Mouse (Mus musculus): Measurements from ENCODE around the gene Trmt1. TPM values are rescaled to one million over a fixed set of nuclear protein-coding genes. Genes with fewer than 3 reads are reported as not detected.

Trmt1 gene
- polyA plus RNA-seq, 1 experiment from 2014 or later = 51.6 TPM

DNA sequence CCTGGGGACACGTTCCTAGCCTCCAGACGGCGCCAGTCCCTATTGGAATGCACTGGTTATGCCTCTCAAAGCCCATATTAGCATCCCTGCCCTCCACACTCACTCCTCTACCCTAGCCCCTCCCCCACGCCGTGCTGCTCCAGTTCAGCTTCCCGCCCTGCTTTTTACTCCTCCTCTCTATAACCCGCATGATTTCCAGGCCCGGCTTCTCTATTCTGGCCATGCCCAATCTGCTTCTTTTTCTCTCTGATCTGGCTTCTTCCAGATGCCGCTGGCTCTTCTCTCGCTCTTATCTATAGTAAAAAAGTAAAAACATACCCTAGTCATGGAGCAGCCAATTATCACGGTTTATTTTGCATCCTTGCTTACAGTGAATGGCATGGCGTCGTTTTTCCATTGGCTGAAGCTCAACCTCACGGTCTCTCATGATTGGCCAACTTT lies 38.6 kb upstream of the Trmt1 start:
- Histone ChIP-seq H3K4me1 (peaks cover 18% of the 10 kb centered on the region), H3K4me3 (peak overlapping the region; percentile 38), H3K4me2 (peak overlapping the region; percentile 66), H3K9me3 (no peaks in the 10 kb centered on the region), H3K9ac (peak overlapping the region; percentile 59), H3K27me3 (replicated peaks) (no peaks in the 10 kb centered on the region), H3K27ac (replicated peaks) (peak overlapping the region; percentile 55), H3K36me3 (no peaks in the 10 kb centered on the region)
- ATAC-seq (ENCODE audit: extremely low read depth, insufficient number of reproducible peaks, low FRiP score, low TSS enrichment) = no peak; the same call in 1 of the 2 replicates
- 2% methylated on average over 14 of the region's 14 CpGs for WGBS

DNA sequence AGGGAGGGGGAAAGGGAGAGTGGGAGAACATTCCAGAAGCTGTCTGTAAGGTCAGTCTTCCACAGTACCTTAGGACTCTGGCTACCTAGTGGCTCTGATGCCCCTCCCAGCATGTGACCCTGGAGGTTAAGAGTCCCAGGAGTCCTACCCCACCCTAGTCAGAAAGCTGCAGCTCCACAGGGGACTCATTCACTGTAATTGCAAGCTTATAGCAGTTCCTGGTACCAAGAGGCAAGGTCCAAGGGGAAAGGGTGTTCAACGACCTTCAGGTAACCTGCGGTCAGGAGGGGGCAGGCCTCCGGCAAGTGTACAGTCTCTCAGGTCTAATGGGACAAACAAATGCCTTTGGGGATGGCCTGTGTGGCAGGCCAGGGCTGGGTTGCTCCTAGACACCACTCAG lies 35.9 kb upstream of the Trmt1 start:
- no peak for ATAC-seq (ENCODE audit: extremely low read depth, insufficient number of reproducible peaks, low FRiP score, low TSS enrichment)
- no peaks in the 10 kb centered on the region for H3K27me3 ChIP-seq (replicated peaks)
- WGBS = 49% methylated on average over 3 of the region's 3 CpGs
- H3K9ac ChIP-seq = peak overlapping the region; percentile 30; the same call in 1 of the 2 replicates
- no peaks in the 10 kb centered on the region for H3K9me3 ChIP-seq
- H3K4me3 ChIP-seq = no peak overlapping the region
- no peaks in the 10 kb centered on the region for H3K36me3 ChIP-seq
- H3K4me2 ChIP-seq = no peak overlapping the region
- peaks cover 32% of the 10 kb centered on the region for H3K4me1 ChIP-seq
- no peak overlapping the region for H3K27ac ChIP-seq (replicated peaks)

DNA sequence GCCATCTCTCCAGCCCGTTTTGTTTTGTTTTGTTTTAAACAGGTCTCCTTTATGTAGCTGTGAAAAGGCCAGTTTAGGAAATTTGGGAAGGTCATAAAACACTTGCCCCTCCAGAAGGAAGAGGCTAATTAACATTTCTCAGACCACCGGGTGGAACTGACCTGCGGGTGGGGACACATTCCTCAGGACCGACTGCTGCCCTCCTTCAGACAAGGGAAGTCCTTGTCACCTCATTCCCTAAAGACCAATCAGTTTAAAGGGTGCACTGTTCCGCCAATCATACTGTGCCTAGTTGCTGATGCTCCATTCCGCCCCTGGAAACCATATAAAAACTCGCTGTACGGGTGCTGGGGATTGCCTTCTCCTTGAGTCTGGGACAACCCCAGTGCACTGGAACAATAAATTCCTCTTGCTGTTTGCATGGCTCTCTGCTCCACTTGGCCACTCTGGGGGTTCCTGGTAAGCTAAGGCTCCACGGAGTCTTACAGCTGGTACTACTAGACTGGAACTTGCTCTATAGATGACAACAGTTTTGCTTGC lies 32.9 kb upstream of the Trmt1 start:
- Histone ChIP-seq H3K27ac (replicated peaks) (peak overlapping the region; percentile 65), H3K9me3 (no peaks in the 10 kb centered on the region), H3K4me1 (peaks cover 51% of the 10 kb centered on the region), H3K36me3 (no peaks in the 10 kb centered on the region), H3K4me2 (no peak overlapping the region), H3K27me3 (replicated peaks) (no peaks in the 10 kb centered on the region), H3K4me3 (no peak overlapping the region), H3K9ac (peak overlapping the region; percentile 58; the same call in 1 of the 2 replicates)
- 55% methylated on average over 9 of the region's 9 CpGs for whole genome bisulfite sequencing
- no peak for ATAC-seq (ENCODE audit: extremely low read depth, insufficient number of reproducible peaks, low FRiP score, low TSS enrichment)

DNA sequence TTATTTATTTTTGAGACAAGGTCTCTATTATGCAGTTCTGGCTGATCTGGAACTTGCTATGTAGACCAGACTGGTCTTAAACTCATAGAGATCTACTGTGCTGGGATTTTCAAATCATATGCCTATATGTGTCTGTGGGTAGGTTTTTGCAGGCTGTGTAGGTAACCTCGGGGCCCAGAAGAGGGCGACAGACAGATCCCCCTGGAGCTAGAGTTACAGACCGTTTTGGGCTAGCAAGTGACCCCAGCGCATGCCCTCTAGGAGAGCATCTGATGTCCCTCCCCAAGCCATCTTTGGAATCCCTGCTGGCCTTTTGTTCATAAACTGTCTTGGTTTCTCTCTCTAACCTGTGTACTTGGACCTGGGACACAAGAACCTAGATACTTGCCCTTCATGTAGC lies 31.5 kb upstream of the Trmt1 start:
- H3K36me3 ChIP-seq = no peaks in the 10 kb centered on the region
- no peak overlapping the region for H3K4me3 ChIP-seq
- no peak overlapping the region for H3K4me2 ChIP-seq
- H3K9ac ChIP-seq = no peak overlapping the region
- H3K4me1 ChIP-seq = peaks cover 59% of the 10 kb centered on the region
- peak overlapping the region; percentile 94 for H3K27ac ChIP-seq (replicated peaks)
- ATAC-seq (ENCODE audit: extremely low read depth, insufficient number of reproducible peaks, low FRiP score, low TSS enrichment) = no peak
- WGBS = 44% methylated on average over 4 of the region's 4 CpGs
- H3K9me3 ChIP-seq = no peaks in the 10 kb centered on the region
- no peaks in the 10 kb centered on the region for H3K27me3 ChIP-seq (replicated peaks)

DNA sequence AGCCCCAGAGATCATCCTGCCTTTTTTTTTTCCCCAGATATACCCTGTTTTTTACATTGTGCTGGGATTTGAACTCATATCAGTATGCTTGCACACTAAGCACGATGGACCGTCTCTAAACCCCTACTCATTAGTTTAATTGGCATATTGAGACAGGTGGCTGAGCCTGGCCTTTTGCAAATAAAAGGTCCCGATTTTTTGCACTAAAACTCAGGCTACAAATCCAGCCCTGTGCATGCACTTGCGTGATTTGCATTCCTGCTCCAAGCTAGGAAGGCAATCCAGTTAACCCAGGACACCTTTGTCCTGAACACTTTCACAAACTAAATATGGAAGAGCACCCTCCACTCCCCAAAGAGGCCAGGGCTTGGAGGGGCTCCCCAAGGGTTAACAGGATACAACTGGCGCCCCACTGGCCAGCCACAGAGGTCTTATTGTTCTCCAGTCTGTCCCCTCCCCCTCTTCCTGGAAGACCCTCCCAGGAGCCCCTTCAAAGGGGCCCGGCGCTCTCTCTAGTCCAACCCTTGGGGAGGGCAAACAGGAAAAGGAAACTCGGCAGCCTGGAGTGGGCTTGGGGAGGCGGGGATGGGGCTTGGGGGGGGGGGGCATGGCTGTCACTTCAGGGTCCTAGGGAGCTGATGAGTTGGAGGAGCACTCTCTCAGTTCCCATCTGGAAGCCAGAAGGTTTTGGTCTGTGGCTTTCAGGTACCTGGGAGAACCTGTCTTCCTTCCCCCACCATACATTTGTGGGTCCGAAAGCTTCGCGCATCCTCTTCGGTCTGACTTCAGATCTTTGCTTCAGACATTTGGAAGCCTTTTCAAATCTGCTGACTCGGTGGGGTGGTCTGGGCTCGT lies 30.5 kb upstream of the Trmt1 start:
- Histone ChIP-seq H3K9me3 (no peaks in the 10 kb centered on the region), H3K36me3 (no peaks in the 10 kb centered on the region), H3K27me3 (replicated peaks) (no peaks in the 10 kb centered on the region), H3K9ac (peak overlapping the region; percentile 88), H3K4me1 (peaks cover 64% of the 10 kb centered on the region), H3K4me3 (peak overlapping the region; percentile 56), H3K27ac (replicated peaks) (peak overlapping the region; percentile 94), H3K4me2 (peak overlapping the region; percentile 84)
- WGBS = 3% methylated on average over 15 of the region's 15 CpGs
- ATAC-seq (ENCODE audit: extremely low read depth, insufficient number of reproducible peaks, low FRiP score, low TSS enrichment) = peak; percentile 44; the same call in 1 of the 2 replicates

DNA sequence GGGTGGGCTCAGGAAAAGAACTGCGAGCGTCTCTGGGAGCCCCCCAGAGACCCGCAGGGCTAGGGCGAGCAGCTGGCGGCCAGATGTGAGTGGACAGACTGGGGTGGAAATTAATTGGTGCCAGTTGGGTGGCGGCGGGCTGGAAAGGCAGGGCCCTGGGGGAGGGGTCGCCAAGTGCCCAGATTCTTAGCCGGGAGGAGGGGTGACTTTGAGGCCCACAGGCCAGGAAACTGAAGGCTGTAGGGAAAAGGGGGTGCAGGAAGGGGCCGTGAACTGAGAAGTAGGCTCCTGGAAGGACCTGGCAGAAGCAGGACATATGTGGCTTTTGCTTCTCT lies 29.9 kb upstream of the Trmt1 start:
- Histone ChIP-seq H3K4me1 (peaks cover 69% of the 10 kb centered on the region), H3K27me3 (replicated peaks) (no peaks in the 10 kb centered on the region), H3K9ac (peak overlapping the region; percentile 88), H3K36me3 (no peaks in the 10 kb centered on the region), H3K9me3 (no peaks in the 10 kb centered on the region), H3K27ac (replicated peaks) (peak overlapping the region; percentile 94), H3K4me3 (peak overlapping the region; percentile 56), H3K4me2 (peak overlapping the region; percentile 84)
- 4% methylated on average over 10 of the region's 10 CpGs for WGBS
- ATAC-seq (ENCODE audit: extremely low read depth, insufficient number of reproducible peaks, low FRiP score, low TSS enrichment) = no peak

DNA sequence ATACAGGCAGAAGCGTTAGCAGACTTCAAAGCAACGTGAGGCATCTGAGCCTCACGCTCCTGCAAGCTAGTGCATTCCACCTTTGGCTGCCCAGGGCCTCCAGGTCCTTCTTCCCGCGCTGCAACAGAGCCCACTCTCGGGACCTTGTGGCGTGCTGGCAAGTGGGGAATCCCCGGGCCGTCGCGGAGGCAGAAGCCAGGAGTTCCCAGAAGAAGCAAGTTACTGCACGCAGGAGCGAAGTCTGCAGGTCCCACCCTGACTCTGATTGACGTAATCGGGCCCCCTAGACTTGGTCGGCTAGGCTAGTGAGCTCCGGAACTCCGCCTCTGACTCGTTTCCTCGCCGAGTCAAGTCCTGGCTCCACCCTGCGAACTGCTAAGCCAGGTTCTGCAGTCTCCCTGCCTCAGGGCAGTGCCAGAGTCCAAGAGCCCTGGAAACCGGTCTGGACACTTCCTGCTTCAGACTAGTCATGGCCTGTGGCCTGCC lies 29.4 kb upstream of the Trmt1 start:
- H3K27me3 ChIP-seq (replicated peaks) = no peaks in the 10 kb centered on the region
- peak overlapping the region; percentile 94 for H3K27ac ChIP-seq (replicated peaks)
- H3K4me1 ChIP-seq = peaks cover 69% of the 10 kb centered on the region
- no peaks in the 10 kb centered on the region for H3K9me3 ChIP-seq
- no peaks in the 10 kb centered on the region for H3K36me3 ChIP-seq
- WGBS = under 1% methylated on average over 23 of the region's 23 CpGs
- H3K4me3 ChIP-seq = peak overlapping the region; percentile 56
- ATAC-seq (ENCODE audit: extremely low read depth, insufficient number of reproducible peaks, low FRiP score, low TSS enrichment) = peak; percentile 33
- H3K4me2 ChIP-seq = peak overlapping the region; percentile 84
- peak overlapping the region; percentile 88 for H3K9ac ChIP-seq

DNA sequence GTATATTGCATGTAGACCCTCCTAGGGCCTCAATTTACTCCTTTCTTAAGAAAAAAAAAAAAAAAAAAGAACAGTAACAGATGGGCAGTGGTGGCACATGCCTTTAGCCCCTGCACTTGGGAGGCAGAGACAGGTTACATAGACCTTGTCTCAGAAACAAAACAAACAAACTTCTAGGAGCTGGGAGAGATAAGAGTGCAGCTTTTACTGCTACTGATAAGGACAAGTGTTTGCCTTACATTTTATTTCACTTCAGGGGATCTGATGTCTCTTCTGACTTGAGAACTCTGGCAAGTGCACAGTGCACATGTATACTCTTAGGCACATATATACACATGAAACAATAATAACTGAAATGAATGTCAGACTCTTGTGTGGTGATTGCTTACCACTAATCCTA lies 28.9 kb upstream of the Trmt1 start:
- Histone ChIP-seq H3K4me3 (peak overlapping the region; percentile 56), H3K4me1 (peaks cover 69% of the 10 kb centered on the region), H3K9me3 (no peaks in the 10 kb centered on the region), H3K4me2 (peak overlapping the region; percentile 84), H3K27me3 (replicated peaks) (no peaks in the 10 kb centered on the region), H3K9ac (peak overlapping the region; percentile 88), H3K36me3 (no peaks in the 10 kb centered on the region), H3K27ac (replicated peaks) (peak overlapping the region; percentile 94)
- ATAC-seq (ENCODE audit: extremely low read depth, insufficient number of reproducible peaks, low FRiP score, low TSS enrichment) = no peak

DNA sequence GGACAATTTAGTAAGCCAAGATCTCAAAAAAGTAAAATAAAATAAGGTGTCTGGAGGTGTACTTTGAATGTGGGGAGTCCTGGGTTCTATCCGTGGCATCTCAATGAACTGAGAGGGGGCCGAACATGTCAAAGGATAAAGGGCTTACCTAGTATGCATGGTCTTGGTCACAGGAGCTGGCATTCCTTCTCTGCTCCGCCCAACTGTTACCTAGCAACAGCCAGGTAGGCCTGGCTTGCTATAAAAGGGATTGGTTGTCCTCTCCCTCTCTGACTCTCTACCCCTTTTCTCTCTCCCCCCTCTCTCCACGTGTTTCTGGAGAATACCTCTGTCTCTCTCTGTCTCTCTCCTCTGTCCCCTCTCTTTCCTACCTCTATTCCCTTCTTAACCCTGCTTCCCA lies 28.4 kb upstream of the Trmt1 start:
- H3K27me3 ChIP-seq (replicated peaks) = no peaks in the 10 kb centered on the region
- no peak for ATAC-seq (ENCODE audit: extremely low read depth, insufficient number of reproducible peaks, low FRiP score, low TSS enrichment)
- 57% methylated on average over 4 of the region's 4 CpGs for WGBS
- peak overlapping the region; percentile 94 for H3K27ac ChIP-seq (replicated peaks)
- H3K9ac ChIP-seq = no peak overlapping the region
- H3K9me3 ChIP-seq = no peaks in the 10 kb centered on the region
- H3K4me3 ChIP-seq = no peak overlapping the region
- peaks cover 69% of the 10 kb centered on the region for H3K4me1 ChIP-seq
- no peaks in the 10 kb centered on the region for H3K36me3 ChIP-seq
- H3K4me2 ChIP-seq = peak overlapping the region; percentile 84

DNA sequence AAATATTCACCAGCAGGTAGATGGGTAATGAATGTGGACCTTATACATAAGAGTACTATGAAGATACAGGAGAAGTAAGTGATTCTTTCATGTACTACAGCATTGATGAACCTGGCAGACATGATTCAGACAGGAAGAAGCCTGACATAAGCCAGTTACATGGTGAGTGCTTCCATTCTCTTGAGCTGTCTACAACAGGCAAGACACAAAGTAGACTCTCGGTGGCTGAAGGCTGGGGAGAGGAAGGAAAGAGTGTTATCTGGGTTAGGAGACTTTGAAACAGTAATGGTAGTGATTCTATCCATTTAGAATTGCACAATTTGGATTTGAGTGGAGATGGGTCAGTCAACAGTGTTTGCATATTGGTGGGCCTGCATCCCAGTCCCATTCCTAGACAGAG lies 27.2 kb upstream of the Trmt1 start:
- Histone ChIP-seq H3K27me3 (replicated peaks) (no peaks in the 10 kb centered on the region), H3K9me3 (no peaks in the 10 kb centered on the region), H3K4me3 (0 out of 2 replicates have a peak overlapping the region, but pooled peaks have one; percentile 75), H3K36me3 (no peaks in the 10 kb centered on the region), H3K4me2 (peak overlapping the region; percentile 87), H3K9ac (peak overlapping the region; percentile 96; the same call in 1 of the 2 replicates), H3K27ac (replicated peaks) (peak overlapping the region; percentile 99), H3K4me1 (peaks cover 69% of the 10 kb centered on the region)
- 37% methylated on average over 1 of the region's 1 CpGs for WGBS
- no peak for ATAC-seq (ENCODE audit: extremely low read depth, insufficient number of reproducible peaks, low FRiP score, low TSS enrichment)

DNA sequence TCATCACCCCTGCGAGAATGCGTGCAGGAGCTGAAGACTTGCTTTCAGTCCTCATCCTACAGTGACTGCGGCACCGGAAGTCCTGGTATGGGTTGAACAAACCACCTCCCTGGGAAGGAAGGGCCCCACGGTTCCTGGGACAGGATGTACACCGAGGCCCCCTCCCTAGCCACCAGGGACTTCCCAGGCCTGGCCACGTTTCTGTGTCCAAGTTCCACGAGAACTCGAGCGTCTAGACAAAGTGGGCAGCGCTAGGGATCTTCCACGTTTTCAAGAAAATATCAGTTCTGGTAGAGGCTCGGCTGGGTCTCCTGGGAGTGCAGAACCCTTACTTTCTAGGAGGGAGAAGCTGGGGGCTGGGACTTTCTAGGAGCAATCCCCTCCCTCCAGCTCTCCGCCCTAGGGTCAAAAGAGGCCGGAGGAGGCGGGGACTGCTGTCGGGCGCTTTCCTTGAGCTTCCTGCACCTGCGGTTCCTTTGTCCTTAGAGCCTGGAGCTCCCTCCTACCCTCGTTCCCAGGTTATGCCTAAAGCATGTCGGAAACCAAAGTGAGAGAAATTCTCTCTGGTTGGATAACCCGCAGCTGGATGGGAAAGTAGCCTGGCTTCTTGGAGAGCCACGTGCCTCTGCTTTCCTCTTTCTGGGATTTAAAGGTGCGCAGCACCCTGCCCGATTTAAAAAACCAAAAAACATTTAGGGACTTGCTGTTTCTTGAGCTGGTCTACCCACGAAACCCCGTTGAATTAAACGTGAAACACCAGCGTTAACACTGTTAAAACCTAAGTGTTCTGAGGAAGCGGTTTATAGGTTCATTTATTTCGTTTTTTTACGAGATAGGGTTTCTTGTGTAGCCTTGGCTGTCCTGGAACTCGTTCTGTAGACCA lies 25.9 kb upstream of the Trmt1 start:
- H3K4me1 ChIP-seq = peaks cover 60% of the 10 kb centered on the region
- H3K9ac ChIP-seq = peak overlapping the region; percentile 96
- ATAC-seq (ENCODE audit: extremely low read depth, insufficient number of reproducible peaks, low FRiP score, low TSS enrichment) = no peak
- peak overlapping the region; percentile 99 for H3K27ac ChIP-seq (replicated peaks)
- peak overlapping the region; percentile 87 for H3K4me2 ChIP-seq
- peak overlapping the region; percentile 75 for H3K4me3 ChIP-seq
- no peaks in the 10 kb centered on the region for H3K27me3 ChIP-seq (replicated peaks)
- H3K36me3 ChIP-seq = no peaks in the 10 kb centered on the region
- H3K9me3 ChIP-seq = no peaks in the 10 kb centered on the region
- 2% methylated on average over 33 of the region's 33 CpGs for WGBS

All from heart, embryonic 13.5 days (tissue).